Mouse (Mus musculus): Measurements from ENCODE around the gene Serf2.

DNA sequence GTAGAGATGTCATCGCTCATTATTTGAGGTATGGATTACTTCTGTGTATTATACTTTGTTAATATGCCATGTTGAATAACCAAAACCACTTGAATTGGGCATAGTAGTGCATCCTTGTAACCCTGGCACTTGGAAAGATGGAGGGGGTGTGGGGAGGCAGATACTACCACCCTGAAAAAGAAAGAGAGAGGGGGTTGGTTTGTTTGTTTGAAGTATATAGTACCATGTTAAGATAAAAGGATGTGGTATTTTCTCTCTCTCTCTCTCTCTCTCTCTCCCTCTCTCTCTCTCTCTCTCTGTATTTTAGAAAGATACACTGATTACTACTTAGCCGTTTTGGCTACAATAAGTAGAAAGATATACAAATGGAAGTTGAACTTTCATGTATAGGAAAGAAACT, 23.1 kb upstream of the Serf2 start:
- TF ChIP-seq CTCF (IDR thresholded peaks at IDR 0.05; ENCODE audit: low read depth, low read length) = no peak
- TF ChIP-seq EP300 (IDR thresholded peaks at IDR 0.05; ENCODE audit: insufficient read depth, low read depth, low read length) = no peak
